Mouse (Mus musculus) ES-E14 (cell line): ENCODE data around the gene Rbsn.

Source experiments
- HCFC1 ChIP-seq: IDR thresholded peaks from 2 replicates; pipeline ENCODE4 v1.6.1; 2012; ENCODE audit warnings: low read length, inconsistent platforms, borderline replicate concordance; ENCODE audit not compliant: insufficient read depth
- MAFK ChIP-seq: IDR thresholded peaks from 2 replicates; pipeline ENCODE4 v1.6.1; 2014; ENCODE audit warnings: mild to moderate bottlenecking, low read depth, low read length, inconsistent platforms; ENCODE audit not compliant: insufficient read depth

- TF ChIP-seq HCFC1 (no peak), MAFK (no peak)
These were observed 511 bp downstream of the Rbsn start for GRCm38 (mm10) chr6:92214055-92214772.
